Mouse (Mus musculus): ENCODE results near the gene Dctn3. TPM values are rescaled to one million over a fixed set of nuclear protein-coding genes. Genes with fewer than 3 reads are reported as not detected.
"Not testable (repeated sequence)": the region's sequence is repeated elsewhere in the genome, so short reads cannot be mapped to it uniquely, and the experiment has no call there.

The Dctn3 gene
- 111 and 118 TPM in 2 replicates for polyA plus RNA-seq (2012; ENCODE audit: insufficient read depth, insufficient read length, missing spikeins)

DNA sequence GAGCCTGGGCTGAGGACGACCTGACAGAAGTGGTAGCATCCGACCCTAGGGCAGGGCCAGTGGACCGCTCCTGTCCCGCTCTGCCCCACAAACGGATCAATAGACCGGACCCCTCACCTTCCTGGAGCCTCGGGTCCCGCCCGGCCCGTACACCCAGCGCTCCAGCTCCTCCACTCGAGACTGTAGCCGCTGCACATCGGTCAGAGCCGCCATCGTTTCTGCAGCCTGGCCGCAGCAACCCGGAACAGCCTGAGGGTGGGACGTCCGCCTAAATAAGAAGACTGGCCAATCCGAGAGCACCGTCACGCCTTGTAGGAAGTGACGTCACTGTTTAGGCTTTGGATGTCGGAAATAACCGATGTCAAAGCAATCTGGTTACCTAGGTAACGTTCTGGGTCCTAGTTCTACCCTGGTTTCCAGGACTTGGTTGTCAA is at the start of gene Dctn3:
Gene Dctn3, minus strand, starts transcription at position 253 of the 434 bp plus-strand sequence.
- Histone ChIP-seq H3K4me3 (ENCODE audit: insufficient read depth, low read depth, low read length) (peak within 1 kb of the TSS; percentile 94), H3K27ac (replicated peaks; ENCODE audit: low read depth, low read length) (no peak within 1 kb of the TSS), H3K4me1 (ENCODE audit: control insufficient read depth, insufficient read depth, insufficient read length, low read length) (peaks cover 7% of the 10 kb centered on the region; the same call in 1 of the 2 replicates)

DNA sequence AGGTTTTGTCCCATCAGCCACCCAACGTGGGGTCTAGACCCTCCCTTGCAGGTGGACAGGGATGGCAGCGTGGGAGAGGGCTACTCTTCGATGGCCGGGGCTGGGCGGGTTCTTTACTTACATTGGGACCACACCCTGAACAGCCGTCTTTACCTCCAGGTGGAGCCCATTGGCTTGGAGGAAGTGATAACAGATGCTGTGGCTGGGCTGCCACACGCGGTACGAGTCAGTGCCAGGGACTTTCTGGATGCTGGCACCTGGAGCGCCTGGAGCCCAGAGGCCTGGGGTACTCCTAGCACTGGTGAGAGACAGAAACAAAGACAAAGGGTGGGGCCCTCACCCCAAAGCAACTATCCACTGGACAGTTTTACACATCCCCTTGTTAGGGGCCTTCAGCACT is 44.3 kb upstream of the Dctn3 start:
- H3K27ac ChIP-seq (replicated peaks; ENCODE audit: low read depth, low read length); H3K4me1 ChIP-seq (ENCODE audit: control insufficient read depth, insufficient read depth, insufficient read length, low read length); H3K4me3 ChIP-seq (ENCODE audit: insufficient read depth, low read depth, low read length): not testable (repeated sequence)

DNA sequence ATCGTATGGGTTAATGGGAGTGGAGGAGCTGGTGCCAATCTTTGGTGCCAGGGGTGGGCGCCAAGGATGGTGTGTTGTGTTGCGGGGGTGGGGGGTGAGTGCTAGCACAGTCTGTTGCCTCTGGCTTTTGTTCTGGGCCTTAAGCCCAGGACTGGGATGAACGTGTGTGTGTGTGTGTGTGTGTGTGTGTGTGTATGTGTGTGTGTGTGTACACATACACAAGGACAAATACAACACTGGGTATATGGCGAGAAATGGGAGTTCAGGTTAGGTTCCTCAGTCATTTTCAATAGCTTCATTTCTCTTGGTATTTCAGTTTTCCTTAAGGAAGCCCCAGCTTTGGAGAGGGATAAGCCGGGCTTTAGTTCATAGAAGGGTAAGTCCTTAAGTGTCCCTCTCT is 40.2 kb upstream of the Dctn3 start:
- H3K4me3 ChIP-seq (ENCODE audit: insufficient read depth, low read depth, low read length); H3K27ac ChIP-seq (replicated peaks; ENCODE audit: low read depth, low read length); H3K4me1 ChIP-seq (ENCODE audit: control insufficient read depth, insufficient read depth, insufficient read length, low read length): not testable (repeated sequence)

DNA sequence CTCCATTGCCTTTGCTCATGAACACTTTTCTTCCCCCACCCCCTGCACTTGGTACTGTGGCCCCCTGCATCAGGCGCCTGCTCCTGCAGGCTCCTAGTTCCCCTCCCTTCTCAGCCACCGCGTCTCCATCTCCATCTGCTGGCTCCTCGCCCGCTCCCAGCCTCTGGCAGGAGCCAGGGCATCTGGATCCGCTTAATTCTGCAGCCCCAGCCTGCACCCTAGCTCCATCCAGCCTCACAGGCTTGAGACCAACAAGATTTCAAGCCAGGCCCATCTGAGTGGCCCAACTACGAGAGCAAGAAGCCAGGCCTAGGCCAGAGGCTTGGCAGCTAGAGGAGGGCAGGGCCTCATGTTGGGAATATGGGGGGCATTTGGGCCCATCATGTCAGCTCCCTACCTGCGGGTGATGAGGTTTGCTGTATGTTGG is 39.7 kb upstream of the Dctn3 start:
- H3K27ac ChIP-seq (replicated peaks; ENCODE audit: low read depth, low read length); H3K4me1 ChIP-seq (ENCODE audit: control insufficient read depth, insufficient read depth, insufficient read length, low read length): not testable (repeated sequence)
- H3K4me3 ChIP-seq (ENCODE audit: insufficient read depth, low read depth, low read length) = 0 out of 2 replicates have a peak overlapping the region, but pooled peaks have one; percentile 7

DNA sequence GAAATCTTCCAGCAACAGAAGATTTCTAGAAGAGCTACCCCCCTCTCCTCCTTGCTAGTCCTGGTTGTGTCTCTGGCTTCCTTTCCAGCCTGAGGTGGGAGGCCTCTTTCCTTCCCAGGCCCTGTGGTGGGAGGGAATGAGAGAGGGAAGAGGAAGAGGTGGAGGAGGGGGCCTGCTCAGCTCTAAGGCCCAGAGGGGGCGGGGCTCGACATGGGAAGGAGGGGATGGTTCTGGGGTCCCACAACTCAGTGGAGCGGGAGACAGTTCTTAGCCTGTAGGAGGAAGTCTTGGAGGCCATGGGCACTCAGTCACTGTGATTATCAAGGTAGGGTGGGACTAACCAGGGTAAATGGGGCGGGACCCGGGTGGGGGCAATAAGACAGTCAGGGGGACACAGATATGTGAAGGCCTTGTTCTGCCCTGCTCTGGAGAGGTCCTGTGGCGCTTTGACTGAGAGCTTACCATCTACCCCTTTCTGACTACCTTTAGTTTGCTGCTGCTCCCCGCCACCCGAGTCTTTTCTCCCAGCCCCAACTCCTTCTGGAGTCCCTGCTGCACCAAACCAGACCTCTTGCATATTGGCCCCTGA is 39.2 kb upstream of the Dctn3 start:
- Histone ChIP-seq H3K4me3 (ENCODE audit: insufficient read depth, low read depth, low read length) (0 out of 2 replicates have a peak overlapping the region, but pooled peaks have one; percentile 7), H3K4me1 (ENCODE audit: control insufficient read depth, insufficient read depth, insufficient read length, low read length) (peaks cover 7% of the 10 kb centered on the region), H3K27ac (replicated peaks; ENCODE audit: low read depth, low read length) (no peak overlapping the region)

DNA sequence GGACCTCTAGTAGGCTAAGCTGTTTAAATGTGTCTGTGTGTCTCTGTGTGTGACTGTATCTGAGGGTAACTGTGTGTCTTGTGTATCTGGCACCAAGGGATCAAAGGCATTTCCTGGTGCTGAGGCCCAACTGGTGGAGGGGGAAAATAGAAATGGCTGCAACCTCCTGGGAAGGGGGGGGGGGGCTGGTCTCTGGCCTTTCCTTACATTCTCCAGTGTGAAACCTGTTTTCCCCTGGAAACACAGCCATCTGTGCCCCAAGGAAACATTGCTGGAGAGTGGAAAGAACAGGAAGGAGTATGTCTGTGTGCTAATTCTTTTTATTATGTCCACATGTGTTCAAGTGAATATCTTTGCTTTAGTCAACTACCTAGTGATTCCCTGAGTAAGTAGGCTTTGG is 38.7 kb upstream of the Dctn3 start:
- Histone ChIP-seq H3K4me3 (ENCODE audit: insufficient read depth, low read depth, low read length) (peak overlapping the region; percentile 63; the same call in 1 of the 2 replicates), H3K27ac (replicated peaks; ENCODE audit: low read depth, low read length) (no peak overlapping the region), H3K4me1 (ENCODE audit: control insufficient read depth, insufficient read depth, insufficient read length, low read length) (peaks cover 7% of the 10 kb centered on the region)

DNA sequence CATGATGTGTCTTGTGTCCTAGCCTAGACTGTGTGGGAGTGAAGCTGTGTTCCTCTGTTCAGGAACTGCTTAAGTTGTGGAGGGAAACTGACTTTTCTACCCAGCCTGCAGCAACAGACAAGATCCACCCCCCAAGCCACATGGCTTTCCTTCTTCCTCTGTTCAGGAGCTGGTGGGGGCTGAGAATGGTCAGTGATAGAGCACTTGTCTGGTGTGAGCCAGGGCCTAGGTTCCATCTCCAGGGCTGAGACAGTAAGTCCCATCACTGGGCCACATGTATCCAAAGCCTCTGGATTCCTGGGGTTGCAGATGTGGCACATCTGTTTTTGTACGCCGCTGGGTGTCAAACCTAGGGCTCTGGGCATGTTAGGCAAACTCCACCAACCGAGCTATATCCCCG is 37.9 kb upstream of the Dctn3 start:
- Histone ChIP-seq H3K4me3 (ENCODE audit: insufficient read depth, low read depth, low read length) (peak overlapping the region; percentile 63), H3K4me1 (ENCODE audit: control insufficient read depth, insufficient read depth, insufficient read length, low read length) (peaks cover 7% of the 10 kb centered on the region)

DNA sequence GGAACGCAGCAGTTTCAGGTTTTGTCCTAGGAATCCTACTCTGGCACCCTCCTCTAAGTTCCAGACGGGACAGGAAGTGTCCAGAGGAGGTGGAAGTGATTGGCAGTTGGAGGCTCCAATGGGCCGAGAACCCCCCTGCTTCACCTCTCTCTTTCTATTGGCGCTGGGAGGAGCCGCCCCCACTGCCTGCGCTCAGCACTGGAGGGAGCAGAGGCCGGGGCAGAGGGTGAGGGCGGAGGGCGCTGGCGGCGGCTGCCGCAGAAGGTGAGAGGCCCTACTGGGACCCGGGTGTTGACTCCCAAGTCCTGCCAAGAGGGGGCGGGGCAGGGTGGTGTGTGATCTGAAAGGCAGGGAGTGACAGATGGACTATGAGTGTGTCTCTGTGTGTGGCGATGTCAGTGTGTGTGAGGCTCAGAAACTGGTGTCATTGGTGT is 37.3 kb upstream of the Dctn3 start:
- Histone ChIP-seq H3K27ac (replicated peaks; ENCODE audit: low read depth, low read length) (peak overlapping the region; percentile 69), H3K4me1 (ENCODE audit: control insufficient read depth, insufficient read depth, insufficient read length, low read length) (peaks cover 7% of the 10 kb centered on the region)

More for the DNA sequence above, 37.9 kb upstream of the Dctn3 start:
- peak overlapping the region; percentile 50 for H3K27ac ChIP-seq (replicated peaks; ENCODE audit: low read depth, low read length)

DNA sequence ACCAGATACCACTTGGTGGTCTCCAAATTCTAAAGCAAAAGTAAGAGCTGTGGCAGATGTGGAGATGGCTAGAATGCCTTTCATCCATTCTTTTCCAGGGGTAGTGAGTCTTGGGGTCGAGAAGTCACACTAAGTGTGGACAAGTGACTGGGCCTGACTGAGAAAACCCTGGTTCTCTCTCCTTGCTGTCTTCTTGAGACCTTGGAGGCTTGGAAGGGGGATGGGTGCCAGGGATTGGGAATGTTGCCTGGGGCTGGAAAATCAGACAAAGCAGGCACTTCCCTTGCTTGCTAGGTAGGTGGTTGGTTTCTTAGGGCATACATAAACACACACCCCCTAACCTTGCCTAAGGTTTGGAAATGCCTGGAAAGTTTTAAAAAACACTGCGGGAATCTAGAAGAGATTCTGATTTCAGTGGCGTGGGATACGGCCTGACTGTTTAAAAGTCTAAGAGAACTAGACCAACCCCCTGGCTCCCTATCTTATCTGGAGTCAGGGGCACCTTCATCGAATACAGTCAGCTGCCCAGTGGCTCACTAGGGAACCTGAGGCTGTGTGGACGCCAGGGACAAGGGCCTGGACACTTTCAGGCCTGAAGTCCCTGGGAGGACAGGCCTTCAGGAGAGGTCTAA is 36.8 kb upstream of the Dctn3 start:
- peak overlapping the region; percentile 31; the same call in 1 of the 2 replicates for H3K4me3 ChIP-seq (ENCODE audit: insufficient read depth, low read depth, low read length)
- H3K4me1 ChIP-seq (ENCODE audit: control insufficient read depth, insufficient read depth, insufficient read length, low read length) = peaks cover 9% of the 10 kb centered on the region
- peak overlapping the region; percentile 69 for H3K27ac ChIP-seq (replicated peaks; ENCODE audit: low read depth, low read length)

More for the DNA sequence above, 37.3 kb upstream of the Dctn3 start:
- H3K4me3 ChIP-seq (ENCODE audit: insufficient read depth, low read depth, low read length) = peak overlapping the region; percentile 63

DNA sequence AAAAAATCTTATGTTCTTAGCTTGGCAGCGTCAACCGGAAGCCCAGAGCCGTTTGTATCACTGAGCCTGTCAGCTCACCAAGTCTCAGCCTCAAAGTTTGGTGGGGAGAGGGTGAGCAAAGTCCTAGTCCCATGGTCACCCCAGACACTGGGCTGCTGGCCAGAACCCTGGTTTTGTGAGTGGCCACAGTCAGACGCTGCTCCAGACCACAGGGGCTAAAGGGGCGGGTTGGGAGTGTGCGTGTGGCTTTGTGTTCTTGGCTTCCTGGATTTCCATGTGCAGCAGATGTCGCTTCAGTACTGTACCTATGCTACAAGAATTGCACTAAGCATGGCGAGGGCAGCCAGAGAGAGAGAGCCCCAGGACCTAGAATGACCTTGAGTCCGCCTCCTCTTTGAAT is 36.2 kb upstream of the Dctn3 start:
- peak overlapping the region; percentile 69 for H3K27ac ChIP-seq (replicated peaks; ENCODE audit: low read depth, low read length)
- H3K4me3 ChIP-seq (ENCODE audit: insufficient read depth, low read depth, low read length) = no peak overlapping the region
- peaks cover 10% of the 10 kb centered on the region for H3K4me1 ChIP-seq (ENCODE audit: control insufficient read depth, insufficient read depth, insufficient read length, low read length)

DNA sequence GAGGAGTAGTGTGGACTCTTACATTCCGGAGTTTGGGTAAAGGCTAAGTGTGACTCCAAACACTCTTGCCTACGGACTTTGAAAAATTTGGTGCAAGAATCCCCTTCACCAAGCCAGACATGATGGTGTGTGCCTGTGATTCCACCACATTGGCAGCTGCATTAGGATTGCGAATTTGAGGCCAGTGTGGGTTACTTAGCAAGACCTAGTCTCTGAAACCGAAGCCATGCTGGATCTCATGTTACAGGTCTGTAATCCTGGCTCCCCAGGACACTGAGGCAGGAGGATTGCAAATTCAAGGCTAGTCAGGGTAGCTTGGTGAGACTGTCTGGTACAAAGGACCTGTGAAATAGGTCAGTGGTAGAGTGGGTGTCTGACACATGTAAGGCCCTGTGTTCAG is 35.7 kb upstream of the Dctn3 start:
- H3K4me3 ChIP-seq (ENCODE audit: insufficient read depth, low read depth, low read length) = no peak overlapping the region
- no peak overlapping the region for H3K27ac ChIP-seq (replicated peaks; ENCODE audit: low read depth, low read length)
- peaks cover 10% of the 10 kb centered on the region for H3K4me1 ChIP-seq (ENCODE audit: control insufficient read depth, insufficient read depth, insufficient read length, low read length)

DNA sequence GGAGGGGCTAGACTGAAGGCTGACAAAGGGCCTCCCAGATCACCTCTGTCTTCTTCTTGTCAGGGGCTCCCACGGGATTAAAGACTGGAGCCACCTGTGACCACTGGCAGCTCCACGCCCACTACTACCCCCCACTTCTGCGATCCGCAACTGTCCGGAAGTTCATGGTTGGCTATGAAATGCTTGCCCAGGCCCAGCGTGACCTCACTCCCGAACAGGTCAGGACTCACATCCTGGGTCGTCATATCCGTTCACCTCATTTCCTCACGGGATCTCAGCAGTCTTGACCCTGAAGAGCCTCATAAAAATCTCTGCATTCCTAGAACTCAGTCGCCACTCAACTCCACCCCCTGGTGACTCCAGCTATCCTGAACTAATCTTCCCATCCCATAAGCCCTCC is 35.1 kb upstream of the Dctn3 start:
- no peak overlapping the region for H3K4me3 ChIP-seq (ENCODE audit: insufficient read depth, low read depth, low read length)
- no peak overlapping the region for H3K27ac ChIP-seq (replicated peaks; ENCODE audit: low read depth, low read length)
- peaks cover 10% of the 10 kb centered on the region for H3K4me1 ChIP-seq (ENCODE audit: control insufficient read depth, insufficient read depth, insufficient read length, low read length)

DNA sequence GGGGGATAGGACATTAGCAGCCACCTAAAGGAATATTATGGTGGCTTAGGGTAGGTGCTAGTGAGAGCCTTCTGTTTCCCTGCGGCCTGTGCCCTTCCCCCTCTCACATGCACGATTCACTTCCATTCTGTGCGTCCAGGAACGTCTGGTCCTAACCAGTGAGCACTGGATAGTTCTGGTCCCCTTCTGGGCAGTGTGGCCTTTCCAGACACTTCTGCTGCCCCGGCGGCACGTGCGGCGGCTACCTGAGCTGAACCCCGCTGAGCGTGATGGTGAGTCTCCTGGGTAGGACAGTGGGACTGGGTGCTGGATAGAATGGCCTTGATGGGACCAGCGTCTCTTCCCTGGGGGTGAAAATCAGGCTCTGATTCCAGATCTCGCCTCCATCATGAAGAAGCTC is 34.4 kb upstream of the Dctn3 start:
- peaks cover 8% of the 10 kb centered on the region for H3K4me1 ChIP-seq (ENCODE audit: control insufficient read depth, insufficient read depth, insufficient read length, low read length)
- H3K27ac ChIP-seq (replicated peaks; ENCODE audit: low read depth, low read length) = no peak overlapping the region
- no peak overlapping the region for H3K4me3 ChIP-seq (ENCODE audit: insufficient read depth, low read depth, low read length)

DNA sequence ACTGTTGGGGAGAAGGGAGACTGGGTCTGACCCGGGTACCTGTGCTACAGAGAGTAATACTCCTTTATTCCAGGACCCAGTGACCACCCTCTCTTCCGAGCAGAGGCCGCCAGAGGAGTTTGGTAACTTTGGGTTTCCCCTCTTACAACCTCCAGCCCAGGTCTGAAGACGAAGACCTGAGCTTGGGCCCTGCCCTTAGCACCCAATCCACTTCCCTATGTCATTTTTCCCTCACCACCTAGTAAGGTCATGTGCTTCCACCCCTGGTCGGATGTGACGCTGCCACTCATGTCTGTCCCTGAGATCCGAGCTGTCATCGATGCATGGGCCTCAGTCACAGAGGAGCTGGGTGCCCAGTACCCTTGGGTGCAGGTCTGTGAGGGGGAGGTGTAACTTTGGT is 33.5 kb upstream of the Dctn3 start:
- Histone ChIP-seq H3K27ac (replicated peaks; ENCODE audit: low read depth, low read length) (no peak overlapping the region), H3K4me1 (ENCODE audit: control insufficient read depth, insufficient read depth, insufficient read length, low read length) (peaks cover 8% of the 10 kb centered on the region), H3K4me3 (ENCODE audit: insufficient read depth, low read depth, low read length) (peak overlapping the region; percentile 81)

DNA sequence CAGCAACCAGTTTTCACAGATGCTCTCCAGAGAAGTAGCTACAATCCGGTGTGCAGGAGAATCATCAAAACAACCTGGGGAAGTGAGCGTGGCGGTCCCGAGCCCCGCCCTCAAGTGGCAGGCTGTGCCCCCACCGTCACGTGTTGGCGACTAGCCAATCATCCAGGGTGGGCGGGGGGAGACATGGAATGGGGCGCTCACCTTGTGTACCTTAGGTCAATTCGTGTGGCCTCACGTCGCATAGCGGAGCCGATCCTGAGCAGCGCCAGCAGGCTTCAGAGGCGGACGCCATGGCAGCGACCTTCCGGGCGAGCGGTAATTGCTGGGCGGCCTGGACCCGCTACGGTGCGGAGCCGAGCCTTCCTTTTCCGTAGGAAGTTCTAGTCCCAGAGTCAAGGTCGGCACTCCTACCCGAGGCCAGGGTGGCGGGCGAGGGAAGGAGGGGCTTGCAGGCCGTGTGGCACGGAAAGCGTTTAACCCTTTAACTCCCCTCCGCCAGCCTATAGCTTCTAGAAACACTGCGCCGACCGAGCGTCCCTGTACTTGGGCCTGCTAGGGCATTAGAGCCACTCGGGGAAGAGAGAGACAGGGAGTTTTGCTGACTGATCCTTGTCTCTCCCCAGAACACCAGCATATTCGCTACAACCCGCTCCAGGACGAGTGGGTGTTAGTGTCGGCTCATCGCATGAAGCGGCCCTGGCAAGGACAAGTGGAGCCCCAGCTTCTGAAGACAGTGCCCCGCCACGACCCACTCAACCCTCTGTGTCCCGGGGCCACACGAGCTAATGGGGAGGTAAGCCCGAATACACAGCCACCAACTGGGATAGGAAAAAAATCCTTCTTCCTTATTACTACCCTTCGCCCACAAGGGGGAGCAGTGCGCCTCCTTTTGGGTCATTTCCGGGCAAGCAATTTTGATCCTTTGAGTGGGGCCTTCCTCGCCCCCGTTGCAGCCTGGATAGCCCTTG is 32.7 kb upstream of the Dctn3 start, which contains the start of gene Sigmar1:
Gene Sigmar1, minus strand, starts transcription at position 820 of the 968 bp plus-strand sequence.
- Histone ChIP-seq H3K4me1 (ENCODE audit: control insufficient read depth, insufficient read depth, insufficient read length, low read length) (peaks cover 3% of the 10 kb centered on the region; the same call in 1 of the 2 replicates), H3K27ac (replicated peaks; ENCODE audit: low read depth, low read length) (peak within 1 kb of the TSS; percentile 90), H3K4me3 (ENCODE audit: insufficient read depth, low read depth, low read length) (peak within 1 kb of the TSS; percentile 81)
